Mouse (Mus musculus) adrenal gland (tissue): ENCODE results near the gene Uxs1.

Experiments
- intact Hi-C: fragments of 180-260 bp; cut with DNase I; formaldehyde crosslinking; loops from one replicate; pipeline ENCODE4 v1.15.1; 2025
- long read RNA-seq, 2 experiments: library from polyadenylated mRNA; unstranded; transcript quantifications; one replicate each; pipeline ENCODE4 v2.0.0; 2020; ENCODE audit warnings: borderline replicate concordance in 1 of 2; ENCODE audit not compliant: insufficient replicate concordance in 1 of 2

The Uxs1 gene
- long read RNA-seq, experiment 1, full-length matches to known transcripts, result 16 of 27 reads
- long read RNA-seq, experiment 1, partial matches to known transcripts, result 1 of 27 reads
- long read RNA-seq, experiment 1, other reads (novel, unspliced or antisense), result 10 of 27 reads
- long read RNA-seq, experiment 2, full-length matches to known transcripts, result 13 of 26 reads
- long read RNA-seq, experiment 2, partial matches to known transcripts, result 3 of 26 reads
- long read RNA-seq, experiment 2, other reads (novel, unspliced or antisense), result 10 of 26 reads

DNA sequence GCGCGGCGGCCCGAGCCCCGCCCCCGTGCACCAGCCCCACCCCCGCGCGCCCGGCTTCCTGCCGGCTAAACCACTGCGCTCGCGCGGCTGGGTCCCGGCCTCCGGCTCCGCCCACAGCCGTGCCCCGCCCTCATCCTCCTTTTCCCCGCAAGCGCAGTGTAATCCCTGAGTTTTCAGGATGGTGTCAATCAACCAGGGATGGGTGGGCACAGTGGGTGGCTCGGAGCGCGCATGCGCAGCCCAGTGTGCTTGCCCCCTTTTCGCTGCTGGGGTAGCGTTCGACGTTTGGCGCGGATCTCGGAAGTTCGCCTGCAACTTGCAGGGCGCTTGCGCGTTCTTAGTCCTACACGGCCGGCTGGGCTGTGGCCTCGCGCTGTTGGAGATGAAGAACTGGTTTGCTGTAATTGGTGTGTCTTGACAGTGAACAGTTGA, at the start of gene Uxs1:
Gene Uxs1, minus strand, starts transcription at position 38 of the 432 bp plus-strand sequence.
- intact Hi-C loops, result loop anchor here (5.0 kb wide), 1 partner anchor 65 kb away; no protein-coding TSS in a partner anchor

DNA sequence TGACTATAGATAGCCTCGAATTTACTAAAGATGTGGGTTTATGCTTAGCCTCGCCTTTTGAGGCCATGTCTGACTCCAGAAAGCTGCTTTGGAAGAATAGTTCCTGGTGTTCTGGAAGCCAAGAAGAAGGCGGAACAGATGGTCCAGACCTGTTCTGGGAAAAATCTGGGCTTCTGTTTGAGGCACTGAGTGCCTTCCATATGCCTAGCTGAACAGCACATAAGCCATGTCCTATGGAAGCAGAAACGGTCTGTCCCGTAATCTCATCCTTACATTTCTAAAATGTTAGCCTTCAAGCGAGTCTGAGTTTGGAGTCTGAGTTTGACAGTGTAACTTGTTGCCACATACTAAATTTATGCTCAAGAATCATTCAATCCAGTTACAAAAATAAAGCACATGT, 49.6 kb upstream of the Uxs1 start:
- intact Hi-C loops, result no loop called here

DNA sequence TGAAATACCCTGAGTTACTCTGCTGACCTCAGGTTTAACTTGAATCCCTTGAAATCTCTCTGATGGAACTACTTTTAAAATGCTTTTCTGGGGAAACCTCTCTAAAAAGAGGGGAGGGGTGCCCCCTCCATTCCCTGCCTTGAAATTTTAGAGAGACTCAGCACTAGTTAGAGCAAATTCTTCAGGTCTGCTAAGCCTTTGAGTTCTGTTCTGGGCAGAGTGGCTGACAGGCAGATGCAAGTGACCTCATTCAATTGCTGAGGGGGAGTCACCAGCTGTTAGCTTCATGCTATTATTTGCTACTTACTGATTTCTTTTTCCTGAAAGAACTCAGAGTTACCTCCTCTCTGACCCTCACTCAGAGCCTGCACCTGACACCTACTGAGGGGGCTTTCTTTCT, 43.5 kb upstream of the Uxs1 start:
- intact Hi-C loops, result no loop called here

DNA sequence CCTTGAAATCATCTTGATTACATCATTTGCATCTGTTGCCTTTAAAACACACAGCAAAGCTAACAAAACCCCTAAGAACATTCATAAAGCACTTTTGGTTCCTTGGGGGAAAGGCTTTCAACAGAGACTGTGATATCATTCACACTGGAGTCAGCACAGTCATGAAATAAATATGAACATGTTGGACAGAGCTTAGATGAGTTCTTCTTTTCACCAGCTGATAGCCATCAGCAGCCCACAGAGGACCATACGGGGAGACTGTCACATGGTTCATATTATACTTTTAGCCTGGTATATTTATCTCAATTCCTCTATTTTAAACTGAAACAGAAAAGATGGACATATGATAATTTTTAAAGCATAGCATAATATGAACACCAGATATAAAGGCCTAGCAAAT, 40.9 kb upstream of the Uxs1 start:
- intact Hi-C loops, result no loop called here

DNA sequence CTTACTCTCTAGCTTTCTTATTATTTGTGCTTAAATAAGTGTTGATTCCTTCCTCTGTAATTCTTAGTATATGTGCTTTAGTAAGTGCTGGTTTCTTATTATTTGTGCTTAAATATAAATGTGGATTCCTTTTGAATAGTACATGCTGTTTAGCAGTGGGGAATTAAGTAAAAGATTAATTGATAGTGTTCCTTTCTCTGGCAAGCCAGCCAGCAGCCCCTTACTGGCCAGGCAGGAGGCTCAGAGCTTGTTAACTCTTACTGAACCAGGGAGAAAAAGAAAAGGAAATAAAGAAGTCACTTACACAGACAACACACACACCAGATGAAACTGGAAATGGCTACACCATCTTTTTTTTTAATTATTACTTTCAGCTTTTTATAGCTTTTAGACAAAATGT, 37.2 kb upstream of the Uxs1 start:
- intact Hi-C loops, result no loop called here

DNA sequence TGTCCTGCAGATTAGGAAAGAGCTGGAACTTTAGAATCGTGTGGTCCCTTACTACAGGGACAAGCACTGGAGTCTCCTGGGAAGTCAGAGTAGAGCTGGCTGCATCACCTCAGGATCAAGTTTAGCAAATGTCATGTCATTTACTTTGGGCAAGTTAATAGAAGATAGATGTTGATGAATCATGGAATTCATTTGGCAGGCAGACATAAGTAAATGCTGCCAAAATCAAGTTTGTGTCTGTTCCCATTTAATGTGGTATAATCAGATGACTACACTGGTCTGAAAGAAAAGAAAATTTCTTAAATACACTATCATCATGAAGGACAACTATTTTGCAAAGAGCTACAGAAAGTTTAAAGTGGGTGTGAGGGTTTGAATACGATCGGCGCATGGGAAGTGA, 35.0 kb upstream of the Uxs1 start:
- intact Hi-C loops, result no loop called here

DNA sequence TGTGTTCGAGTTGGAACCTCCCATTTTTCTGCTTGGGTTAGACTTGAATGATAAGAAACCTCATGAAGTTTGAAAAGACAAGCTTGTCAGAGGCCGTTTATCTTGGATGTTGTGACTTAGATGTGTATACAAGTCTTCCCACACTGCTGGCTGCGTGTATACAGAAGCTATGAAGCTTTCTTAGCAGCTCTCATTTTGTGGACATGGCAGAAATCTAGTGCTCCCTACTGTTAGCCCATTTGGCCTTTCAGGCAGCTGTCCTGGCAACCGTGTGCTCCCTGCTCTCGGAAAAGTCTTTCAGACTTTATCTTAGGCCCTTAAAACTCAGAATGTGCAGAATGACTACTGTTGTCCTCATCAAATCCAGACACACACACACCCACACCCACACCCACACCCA, 31.4 kb upstream of the Uxs1 start:
- intact Hi-C loops, result no loop called here

DNA sequence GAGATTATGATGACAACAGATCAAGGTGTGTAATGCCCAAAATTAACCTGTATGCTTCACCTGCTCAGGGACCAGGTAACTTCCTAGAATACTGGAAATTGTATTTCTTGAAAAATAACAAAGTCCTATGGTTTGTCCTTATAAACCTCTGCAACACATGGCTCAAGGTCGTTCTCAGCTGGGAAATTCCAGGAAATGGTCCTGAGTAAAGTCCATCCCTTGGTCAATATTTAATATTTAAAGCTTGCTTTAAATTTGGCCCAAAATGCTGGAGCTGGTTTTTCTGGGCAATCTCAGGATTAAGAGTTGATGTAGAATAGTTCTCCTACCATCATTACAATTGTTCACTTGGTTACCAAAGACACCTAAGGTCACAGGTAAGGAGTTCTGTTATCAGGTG, 30.1 kb upstream of the Uxs1 start:
- intact Hi-C loops, result no loop called here

DNA sequence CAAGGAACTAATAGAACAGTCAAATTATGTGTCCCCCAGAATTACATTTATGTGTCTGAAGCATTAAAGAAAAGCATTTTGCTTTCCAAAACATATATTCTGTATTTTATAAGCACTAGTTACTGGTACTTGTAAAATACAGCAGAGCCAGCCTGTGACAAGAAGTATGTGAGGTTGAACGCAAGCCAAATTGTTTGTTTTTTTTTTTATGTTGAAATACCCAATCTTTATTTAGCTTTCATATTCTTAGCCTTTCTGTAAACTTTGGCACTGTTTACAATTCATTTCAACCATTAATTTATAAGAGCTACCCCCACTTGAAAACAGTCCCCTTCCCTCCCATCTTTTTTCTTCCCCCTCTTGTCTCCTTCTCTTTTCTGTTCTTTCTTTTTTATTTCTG, 28.0 kb upstream of the Uxs1 start:
- intact Hi-C loops, result no loop called here

DNA sequence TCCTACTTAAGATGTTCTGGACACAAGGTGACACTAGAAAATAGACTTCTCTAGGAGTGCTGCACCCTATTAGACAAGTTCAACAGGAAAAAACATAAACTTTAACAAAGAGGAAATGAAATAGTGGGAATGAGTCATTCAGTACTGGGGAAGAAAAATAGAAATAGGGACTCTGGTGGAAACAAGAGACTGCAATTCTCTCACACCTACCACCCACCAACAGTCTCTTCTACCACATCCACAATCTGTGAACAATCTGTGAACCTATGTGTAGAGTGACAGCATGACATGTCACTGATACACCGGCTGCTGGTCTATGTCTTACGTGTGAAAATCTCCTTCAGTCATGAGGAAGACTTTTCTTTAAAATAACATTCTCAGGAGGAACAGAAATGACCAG, 15.8 kb upstream of the Uxs1 start:
- intact Hi-C loops, result no loop called here

DNA sequence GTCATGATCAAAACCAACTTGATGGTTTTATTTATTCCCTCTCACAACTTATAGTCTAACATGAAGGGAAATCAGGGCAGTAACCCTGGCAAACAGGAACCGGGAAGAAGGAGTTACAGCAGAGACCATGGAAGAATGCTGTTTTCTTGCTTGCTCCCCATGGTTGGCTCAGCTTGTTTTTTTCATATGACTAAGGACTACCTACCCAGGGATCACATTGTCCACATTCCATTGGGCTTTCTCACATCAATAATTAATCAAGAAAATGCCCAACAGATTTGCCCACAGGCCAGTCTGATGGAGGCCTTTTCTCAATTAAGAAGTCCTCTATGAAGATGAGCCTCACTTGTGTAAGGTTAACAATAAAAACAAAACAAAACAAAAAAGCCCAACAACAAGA, 9.6 kb upstream of the Uxs1 start:
- intact Hi-C loops, result no loop called here

DNA sequence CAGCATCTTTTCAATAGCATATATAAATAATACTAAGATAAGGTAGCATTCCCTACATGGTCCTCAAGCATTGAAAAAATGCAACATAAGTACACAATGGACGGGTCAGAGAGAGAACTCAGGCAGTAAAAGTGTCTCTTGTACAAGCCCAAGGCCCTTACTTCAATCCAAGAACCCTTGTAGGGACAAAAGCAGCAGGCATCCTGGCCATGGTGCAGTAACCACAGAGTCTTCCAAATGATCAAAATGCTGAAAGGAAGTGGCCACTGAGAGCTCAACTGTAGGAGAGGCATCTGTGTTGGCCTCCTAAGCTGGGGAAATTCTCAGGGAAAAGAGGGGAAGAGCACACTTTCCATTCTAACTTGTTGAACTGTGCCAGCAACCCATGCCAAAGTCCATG, 2.5 kb upstream of the Uxs1 start:
- intact Hi-C loops, result no loop called here

DNA sequence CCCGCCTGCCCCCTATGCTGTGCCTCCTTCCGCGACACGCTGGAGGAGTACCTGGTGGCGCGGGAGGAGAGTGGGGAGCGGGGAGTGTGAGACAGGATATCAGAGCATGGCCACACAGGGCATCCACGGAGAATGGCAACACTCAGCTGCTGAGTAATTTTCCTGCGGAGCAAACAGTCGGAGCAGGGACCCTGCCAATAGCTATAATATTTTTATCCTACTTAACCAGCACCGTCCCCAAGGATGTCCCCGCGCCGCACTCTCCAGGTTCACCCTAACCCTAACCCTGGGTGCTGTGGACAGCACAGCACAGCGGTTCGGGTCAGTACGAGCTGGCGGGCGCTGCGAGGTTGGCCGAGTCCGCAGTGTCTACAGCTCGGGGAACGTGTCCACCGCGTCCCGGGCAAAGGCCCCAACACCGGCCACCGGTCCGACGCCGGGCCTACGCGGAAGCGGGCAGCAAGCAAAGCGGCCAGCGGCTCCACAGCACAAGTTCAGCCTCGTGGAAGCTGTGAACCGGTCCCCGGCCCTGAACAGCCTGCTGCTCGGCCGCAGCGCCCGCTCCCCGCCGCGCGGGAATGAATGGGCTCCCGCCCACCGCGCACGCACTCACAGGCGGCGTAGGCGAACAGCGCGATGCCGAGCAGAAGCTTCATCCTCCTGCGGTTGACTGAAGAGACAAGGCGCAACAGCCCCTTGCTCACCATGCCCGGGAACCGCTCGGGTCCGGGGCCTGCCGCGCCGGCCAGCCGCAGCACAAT, 418 bp downstream of the Uxs1 start:
- intact Hi-C loops, result loop anchor here (5.0 kb wide), 1 partner anchor 65 kb away; no protein-coding TSS in a partner anchor

DNA sequence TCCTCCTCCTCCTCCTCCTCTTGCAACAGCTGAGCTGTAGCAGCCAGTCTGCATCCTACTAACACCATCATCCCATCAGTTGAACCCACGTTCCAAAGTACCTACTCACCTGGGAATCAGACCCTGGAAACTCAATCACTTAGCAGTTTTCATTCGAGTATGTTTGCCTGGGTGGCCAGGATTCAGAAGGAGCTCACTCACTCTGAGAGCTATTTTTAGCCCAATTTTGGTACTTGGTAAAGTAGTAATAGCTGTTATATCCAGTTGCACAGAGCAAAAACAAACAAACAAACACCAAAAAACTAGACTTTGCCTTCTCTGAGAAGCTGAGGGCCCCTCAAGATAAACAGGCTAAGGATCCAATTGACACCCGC, 985 bp downstream of the Uxs1 start:
- intact Hi-C loops, result loop anchor here (5.0 kb wide), 1 partner anchor 64 kb away; no protein-coding TSS in a partner anchor

DNA sequence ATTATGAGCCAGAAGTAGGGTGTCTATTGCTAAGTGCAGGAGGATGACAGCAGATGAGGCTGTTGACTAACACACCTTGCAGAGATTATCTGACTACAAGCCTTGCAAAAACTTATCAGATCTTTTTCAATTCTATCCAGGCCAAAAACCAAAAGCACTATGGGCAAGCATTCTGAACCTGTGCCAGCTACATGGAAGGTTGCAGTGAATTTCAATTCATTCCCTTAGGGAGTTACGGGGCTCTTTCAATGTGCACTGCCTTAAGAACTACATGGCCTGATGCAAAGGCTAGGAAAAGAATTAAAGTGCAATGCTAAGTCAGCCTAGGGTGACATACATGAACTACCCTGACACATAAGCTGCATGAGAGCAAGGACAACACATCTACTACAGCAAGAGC, 4.2 kb downstream of the Uxs1 start:
- intact Hi-C loops, result no loop called here

DNA sequence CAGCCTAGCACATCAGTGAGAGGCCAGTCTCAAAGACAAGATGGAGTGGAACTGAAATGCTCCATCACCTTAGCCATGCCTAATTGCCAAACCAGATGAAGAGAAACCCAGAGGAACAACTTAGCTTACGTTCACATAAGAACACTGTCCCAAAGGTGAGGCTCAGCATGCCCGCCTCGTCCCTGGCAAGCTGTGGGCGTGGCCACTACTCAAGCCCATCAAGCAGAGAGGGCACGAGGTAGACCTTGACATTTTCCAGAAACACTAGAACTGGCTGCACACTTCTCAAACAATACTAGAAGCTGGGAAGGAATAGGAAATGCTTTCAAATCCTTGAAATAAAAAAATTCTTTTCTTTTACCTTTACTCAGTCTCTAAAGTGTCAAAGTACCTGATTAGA, 5.0 kb downstream of the Uxs1 start:
- intact Hi-C loops, result no loop called here

DNA sequence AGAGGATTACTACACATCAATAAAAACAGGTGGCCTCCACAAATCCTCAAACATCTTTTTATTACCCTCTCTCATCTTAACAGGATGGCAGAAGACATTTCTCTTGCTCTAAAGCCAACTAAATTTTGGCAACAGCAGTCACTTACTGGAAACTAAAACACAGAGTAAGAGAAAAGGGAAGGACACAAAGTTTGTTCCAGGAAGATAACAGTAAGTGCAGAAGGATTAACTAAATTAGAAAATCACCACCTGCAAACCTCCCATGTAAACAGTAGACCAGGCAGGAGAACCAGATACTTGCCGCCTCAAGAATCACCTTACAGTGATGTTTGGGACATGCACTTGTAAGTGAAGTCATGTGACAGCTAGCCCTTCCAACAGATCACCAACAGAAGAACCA, 5.8 kb downstream of the Uxs1 start:
- intact Hi-C loops, result no loop called here

DNA sequence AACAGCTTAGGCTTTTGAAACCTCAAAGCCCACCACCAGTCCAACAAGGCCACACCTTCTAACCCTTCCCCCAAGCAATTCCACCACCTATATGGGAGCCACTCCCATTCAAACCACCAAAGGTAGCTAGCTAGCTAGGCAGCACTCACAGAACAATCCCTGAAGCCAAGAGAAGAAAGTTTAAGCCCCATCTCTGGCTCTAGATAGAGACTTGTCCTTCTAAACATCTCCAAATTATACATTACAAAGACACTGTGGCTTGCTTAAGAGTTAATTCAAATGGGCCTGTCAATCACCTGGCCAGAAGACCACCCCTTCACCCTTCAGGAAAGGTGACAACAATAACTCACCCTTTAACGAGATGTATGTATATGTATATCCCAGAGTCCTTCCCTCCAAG, 7.0 kb downstream of the Uxs1 start:
- intact Hi-C loops, result no loop called here

DNA sequence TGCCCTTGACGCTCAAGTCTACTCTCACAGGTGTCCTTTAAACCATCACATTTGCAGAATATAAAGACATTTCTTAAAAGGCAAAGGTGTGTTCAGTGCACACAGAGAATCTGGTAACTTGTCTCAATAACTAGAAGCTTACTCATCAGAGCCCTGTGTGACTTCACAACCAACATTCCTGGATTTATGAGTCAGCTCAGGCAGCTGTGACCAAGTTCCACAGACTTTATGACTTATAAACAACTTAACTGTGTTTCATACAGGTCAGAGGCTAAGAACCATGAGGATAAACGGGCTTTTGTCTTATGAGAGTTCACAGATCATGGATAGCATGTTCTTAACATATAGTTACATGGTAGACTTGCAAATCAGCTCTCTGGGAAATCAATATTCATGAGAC, 8.5 kb downstream of the Uxs1 start:
- intact Hi-C loops, result no loop called here

DNA sequence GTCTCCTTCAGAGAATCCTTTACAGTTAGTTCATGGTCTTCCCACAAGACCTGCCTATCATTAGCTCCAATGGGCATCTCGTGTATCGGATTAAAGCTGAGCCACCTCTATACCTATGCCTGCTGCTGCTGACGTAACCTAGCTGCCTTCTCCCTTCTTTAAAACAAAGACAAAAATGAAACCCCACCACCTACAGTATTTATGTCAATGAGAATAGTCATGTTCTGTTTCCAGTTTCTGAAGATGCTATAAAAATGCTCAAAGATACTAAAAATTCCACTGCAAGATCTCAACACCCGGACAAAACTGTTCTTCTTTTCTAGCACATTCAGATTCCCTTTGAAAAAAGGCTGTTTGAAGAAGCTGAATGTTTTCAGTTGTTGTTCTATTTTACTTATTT, 9.2 kb downstream of the Uxs1 start:
- intact Hi-C loops, result no loop called here

DNA sequence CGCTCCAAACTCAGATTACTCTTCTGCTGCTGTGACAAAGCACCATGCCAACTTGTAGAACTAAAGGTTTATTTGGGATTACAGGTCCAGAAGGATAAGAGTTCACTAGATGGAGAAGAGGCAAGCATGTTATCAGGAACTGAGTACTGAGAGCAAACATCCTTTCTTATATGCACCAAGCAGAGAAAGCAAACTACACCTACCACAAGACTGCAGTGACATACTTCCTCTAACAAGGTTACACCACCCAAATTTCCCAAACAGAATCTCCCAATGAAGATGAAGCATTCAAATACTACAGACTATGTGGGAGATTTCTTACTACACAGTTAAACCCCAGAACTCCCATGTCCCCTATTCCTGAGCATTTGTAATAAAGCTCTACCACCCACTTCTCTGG, 15.8 kb downstream of the Uxs1 start:
- intact Hi-C loops, result no loop called here

DNA sequence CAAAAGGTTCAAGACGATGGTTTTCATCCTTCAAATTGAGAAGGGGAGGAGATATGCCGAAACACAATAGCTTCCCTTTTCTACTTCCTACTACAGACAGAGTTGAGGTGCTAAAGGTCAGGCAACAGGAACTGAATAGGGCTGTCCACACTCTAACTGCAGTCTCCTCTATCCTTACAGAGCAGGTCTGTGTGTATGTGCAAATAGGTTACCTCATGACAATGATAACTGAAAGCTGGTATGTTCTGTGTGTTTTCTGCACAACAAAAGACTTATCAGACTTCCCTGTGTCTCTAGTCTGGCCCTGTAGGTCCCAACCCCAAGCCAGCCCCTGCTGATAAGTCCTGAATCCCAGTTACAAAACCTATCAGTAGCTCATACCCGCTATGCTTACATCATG, 16.5 kb downstream of the Uxs1 start:
- intact Hi-C loops, result no loop called here

DNA sequence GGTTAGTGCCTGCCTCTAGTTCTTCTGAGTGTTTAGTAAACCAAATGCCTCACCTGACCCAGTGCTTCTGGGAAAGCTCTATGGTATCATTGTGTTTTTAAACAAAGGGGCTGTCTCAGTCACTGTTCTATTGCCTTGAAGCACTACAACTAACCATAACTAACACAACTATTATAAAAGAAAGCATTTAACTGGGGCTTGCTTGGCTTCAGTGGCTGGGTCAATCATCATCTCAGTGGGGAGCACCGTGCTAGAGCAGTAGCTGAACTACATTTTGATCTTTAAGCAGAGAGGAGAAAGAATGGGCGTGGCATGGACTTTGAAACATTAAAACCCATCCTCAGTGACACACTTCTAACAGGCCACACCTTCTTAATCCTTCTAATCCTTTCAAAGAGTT, 18.2 kb downstream of the Uxs1 start:
- intact Hi-C loops, result no loop called here
